Mouse (Mus musculus): ENCODE data around the gene Coasy. TPM values are rescaled to one million over a fixed set of nuclear protein-coding genes. Genes with fewer than 3 reads are reported as not detected.
A peak's percentile ranks its signal among the peaks of the same experiment; 100 is the strongest.

The Coasy gene
- polyA plus RNA-seq, 1 experiment from 2014 or later = 26.8 TPM

- no peaks in the 10 kb centered on the region for H3K27me3 ChIP-seq (replicated peaks)
- peak overlapping the region; percentile 18; the same call in 1 of the 2 replicates for H3K27ac ChIP-seq (replicated peaks)
- H3K4me1 ChIP-seq = peaks cover 40% of the 10 kb centered on the region
- ATAC-seq (ENCODE audit: extremely low read depth, insufficient number of reproducible peaks, low FRiP score, low TSS enrichment) = no peak
- peaks cover 4% of the 10 kb centered on the region; the same call in 1 of the 2 replicates for H3K9me3 ChIP-seq
- WGBS = 88% methylated on average over 10 of the region's 10 CpGs
- no peak overlapping the region for H3K9ac ChIP-seq
- H3K4me3 ChIP-seq = no peak overlapping the region
- H3K4me2 ChIP-seq = no peak overlapping the region
- peaks cover 85% of the 10 kb centered on the region for H3K36me3 ChIP-seq
Measured at GRCm38 (mm10) chr11:101052751-101053473, 29.5 kb upstream of the Coasy start.

- H3K27me3 ChIP-seq (replicated peaks) = no peaks in the 10 kb centered on the region
- no peak for ATAC-seq (ENCODE audit: extremely low read depth, insufficient number of reproducible peaks, low FRiP score, low TSS enrichment)
- WGBS = 95% methylated on average over 1 of the region's 1 CpGs
- no peak overlapping the region for H3K9ac ChIP-seq
- H3K27ac ChIP-seq (replicated peaks) = no peak overlapping the region
- peaks cover 74% of the 10 kb centered on the region for H3K36me3 ChIP-seq
- no peak overlapping the region for H3K4me2 ChIP-seq
- H3K4me3 ChIP-seq = no peak overlapping the region
- H3K9me3 ChIP-seq = peaks cover 4% of the 10 kb centered on the region; the same call in 1 of the 2 replicates
- H3K4me1 ChIP-seq = peaks cover 50% of the 10 kb centered on the region
Measured at GRCm38 (mm10) chr11:101053974-101054373, 28.4 kb upstream of the Coasy start.

GRCm38 (mm10) chr11:101055418-101055817, 26.9 kb upstream of the Coasy start:
- WGBS = 74% methylated on average over 14 of the region's 14 CpGs
- Histone ChIP-seq H3K9ac (peak overlapping the region; percentile 74), H3K4me3 (no peak overlapping the region)

GRCm38 (mm10) chr11:101056885-101057284, 25.5 kb upstream of the Coasy start:
- Histone ChIP-seq H3K4me3 (no peak overlapping the region), H3K9ac (peak overlapping the region; percentile 74), H3K4me1 (peaks cover 70% of the 10 kb centered on the region), H3K9me3 (peaks cover 4% of the 10 kb centered on the region; the same call in 1 of the 2 replicates), H3K27me3 (replicated peaks) (no peaks in the 10 kb centered on the region), H3K4me2 (peak overlapping the region; percentile 18), H3K36me3 (peaks cover 54% of the 10 kb centered on the region), H3K27ac (replicated peaks) (peak overlapping the region; percentile 98)
- peak; percentile 43 for ATAC-seq (ENCODE audit: extremely low read depth, insufficient number of reproducible peaks, low FRiP score, low TSS enrichment)
- WGBS = 16% methylated on average over 8 of the region's 8 CpGs

More at GRCm38 (mm10) chr11:101055418-101055817, 26.9 kb upstream of the Coasy start:
- H3K36me3 ChIP-seq = peaks cover 60% of the 10 kb centered on the region
- ATAC-seq (ENCODE audit: extremely low read depth, insufficient number of reproducible peaks, low FRiP score, low TSS enrichment) = no peak
- peaks cover 4% of the 10 kb centered on the region; the same call in 1 of the 2 replicates for H3K9me3 ChIP-seq
- H3K4me2 ChIP-seq = no peak overlapping the region
- peak overlapping the region; percentile 98; the same call in 1 of the 2 replicates for H3K27ac ChIP-seq (replicated peaks)
- peaks cover 65% of the 10 kb centered on the region for H3K4me1 ChIP-seq
- no peaks in the 10 kb centered on the region for H3K27me3 ChIP-seq (replicated peaks)

GRCm38 (mm10) chr11:101057860-101058259, 24.5 kb upstream of the Coasy start:
- peak overlapping the region; percentile 98 for H3K27ac ChIP-seq (replicated peaks)
- ATAC-seq (ENCODE audit: extremely low read depth, insufficient number of reproducible peaks, low FRiP score, low TSS enrichment) = no peak
- peaks cover 53% of the 10 kb centered on the region for H3K36me3 ChIP-seq
- peak overlapping the region; percentile 74 for H3K9ac ChIP-seq
- H3K4me2 ChIP-seq = no peak overlapping the region
- H3K9me3 ChIP-seq = peaks cover 4% of the 10 kb centered on the region; the same call in 1 of the 2 replicates
- 29% methylated on average over 5 of the region's 5 CpGs for WGBS
- H3K27me3 ChIP-seq (replicated peaks) = no peaks in the 10 kb centered on the region
- H3K4me3 ChIP-seq = no peak overlapping the region
- peaks cover 80% of the 10 kb centered on the region for H3K4me1 ChIP-seq

GRCm38 (mm10) chr11:101058726-101059125, 23.6 kb upstream of the Coasy start:
- peak overlapping the region; percentile 78 for H3K9ac ChIP-seq
- H3K27me3 ChIP-seq (replicated peaks) = no peaks in the 10 kb centered on the region
- 38% methylated on average over 5 of the region's 5 CpGs for WGBS
- peak overlapping the region; percentile 98 for H3K27ac ChIP-seq (replicated peaks)
- H3K9me3 ChIP-seq = peaks cover 2% of the 10 kb centered on the region; the same call in 1 of the 2 replicates
- H3K4me2 ChIP-seq = no peak overlapping the region
- no peak overlapping the region for H3K4me3 ChIP-seq
- H3K36me3 ChIP-seq = peaks cover 44% of the 10 kb centered on the region
- H3K4me1 ChIP-seq = peaks cover 89% of the 10 kb centered on the region
- ATAC-seq (ENCODE audit: extremely low read depth, insufficient number of reproducible peaks, low FRiP score, low TSS enrichment) = no peak

- H3K9ac ChIP-seq = peak overlapping the region; percentile 78
- H3K36me3 ChIP-seq = peaks cover 36% of the 10 kb centered on the region
- H3K9me3 ChIP-seq = no peaks in the 10 kb centered on the region
- H3K27me3 ChIP-seq (replicated peaks) = no peaks in the 10 kb centered on the region
- H3K4me2 ChIP-seq = no peak overlapping the region
- peak overlapping the region; percentile 98 for H3K27ac ChIP-seq (replicated peaks)
- 76% methylated on average over 10 of the region's 10 CpGs for WGBS
- peaks cover 96% of the 10 kb centered on the region for H3K4me1 ChIP-seq
- H3K4me3 ChIP-seq = no peak overlapping the region
- no peak for ATAC-seq (ENCODE audit: extremely low read depth, insufficient number of reproducible peaks, low FRiP score, low TSS enrichment)
Measured at GRCm38 (mm10) chr11:101059473-101059872, 22.9 kb upstream of the Coasy start.

- peak overlapping the region; percentile 98 for H3K27ac ChIP-seq (replicated peaks)
- H3K36me3 ChIP-seq = peaks cover 30% of the 10 kb centered on the region
- H3K27me3 ChIP-seq (replicated peaks) = no peaks in the 10 kb centered on the region
- 8% methylated on average over 8 of the region's 8 CpGs for whole genome bisulfite sequencing
- peak overlapping the region; percentile 78 for H3K9ac ChIP-seq
- no peak for ATAC-seq (ENCODE audit: extremely low read depth, insufficient number of reproducible peaks, low FRiP score, low TSS enrichment)
- no peaks in the 10 kb centered on the region for H3K9me3 ChIP-seq
- no peak overlapping the region for H3K4me3 ChIP-seq
- peaks cover 100% of the 10 kb centered on the region for H3K4me1 ChIP-seq
- peak overlapping the region; percentile 28 for H3K4me2 ChIP-seq
Measured at GRCm38 (mm10) chr11:101060126-101060525, 22.2 kb upstream of the Coasy start.

- Histone ChIP-seq H3K4me1 (peaks cover 99% of the 10 kb centered on the region), H3K4me3 (no peak overlapping the region), H3K27me3 (replicated peaks) (no peaks in the 10 kb centered on the region), H3K27ac (replicated peaks) (peak overlapping the region; percentile 98), H3K9me3 (no peaks in the 10 kb centered on the region), H3K36me3 (peaks cover 22% of the 10 kb centered on the region), H3K9ac (peak overlapping the region; percentile 66; the same call in 1 of the 2 replicates), H3K4me2 (no peak overlapping the region)
- ATAC-seq (ENCODE audit: extremely low read depth, insufficient number of reproducible peaks, low FRiP score, low TSS enrichment) = no peak
- 81% methylated on average over 5 of the region's 5 CpGs for WGBS
Measured at GRCm38 (mm10) chr11:101061049-101061448, 21.3 kb upstream of the Coasy start.

- Histone ChIP-seq H3K27me3 (replicated peaks) (no peaks in the 10 kb centered on the region), H3K4me2 (no peak overlapping the region), H3K9ac (peak overlapping the region; percentile 66), H3K4me3 (no peak overlapping the region), H3K9me3 (no peaks in the 10 kb centered on the region), H3K36me3 (peaks cover 21% of the 10 kb centered on the region), H3K4me1 (peaks cover 98% of the 10 kb centered on the region), H3K27ac (replicated peaks) (peak overlapping the region; percentile 98)
- no peak for ATAC-seq (ENCODE audit: extremely low read depth, insufficient number of reproducible peaks, low FRiP score, low TSS enrichment)
- WGBS = 69% methylated on average over 12 of the region's 12 CpGs
Measured at GRCm38 (mm10) chr11:101062165-101062884, 20.0 kb upstream of the Coasy start.

GRCm38 (mm10) chr11:101062971-101063675, 19.2 kb upstream of the Coasy start:
- Histone ChIP-seq H3K36me3 (peaks cover 17% of the 10 kb centered on the region), H3K27me3 (replicated peaks) (no peaks in the 10 kb centered on the region), H3K9me3 (no peaks in the 10 kb centered on the region), H3K4me3 (peak overlapping the region; percentile 1; the same call in 1 of the 2 replicates), H3K27ac (replicated peaks) (peak overlapping the region; percentile 98), H3K9ac (peak overlapping the region; percentile 66), H3K4me1 (peaks cover 90% of the 10 kb centered on the region), H3K4me2 (peak overlapping the region; percentile 43)
- ATAC-seq (ENCODE audit: extremely low read depth, insufficient number of reproducible peaks, low FRiP score, low TSS enrichment) = no peak
- 47% methylated on average over 14 of the region's 14 CpGs for WGBS
